Mouse (Mus musculus) heart, adult 9 months (tissue): ENCODE measurements around the gene Nell2.
A peak's percentile ranks its signal among the peaks of the same experiment; 100 is the strongest.
"Not testable (repeated sequence)": the region's sequence is repeated elsewhere in the genome, so short reads cannot be mapped to it uniquely, and the experiment has no call there.

Experiments
- DNase-seq, 2 experiments: peaks; one replicate each; pipeline ENCODE4 v3.0.0; 2022; ENCODE audit warnings: low spot score in 2 of 2

Nell2 gene

GRCm38 (mm10) chr15:95527948-95528861, at the start of gene Nell2:
Gene Nell2, minus strand, starts transcription at chr15:95528559.
- DNase-seq, result no peak

GRCm38 (mm10) chr15:95574661-95575060, 46.3 kb upstream of the Nell2 start:
- DNase-seq, result peak in 1 of 2 experiments; percentile 12

GRCm38 (mm10) chr15:95569606-95570005, 41.2 kb upstream of the Nell2 start:
- DNase-seq, result no peak

- DNase-seq, result no peak
These were observed 36.8 kb upstream of the Nell2 start for GRCm38 (mm10) chr15:95565160-95565559.

GRCm38 (mm10) chr15:95561303-95561702, 32.9 kb upstream of the Nell2 start:
- DNase-seq, result no peak

GRCm38 (mm10) chr15:95550011-95550410, 21.7 kb upstream of the Nell2 start:
- no peak for DNase-seq

- no peak for DNase-seq
These were observed 14.3 kb upstream of the Nell2 start for GRCm38 (mm10) chr15:95542632-95543031.

- DNase-seq, result no peak
These were observed 8.4 kb upstream of the Nell2 start for GRCm38 (mm10) chr15:95536724-95537123.

- DNase-seq, result no peak
These were observed 7.9 kb upstream of the Nell2 start for GRCm38 (mm10) chr15:95536230-95536629.

- no peak for DNase-seq
These were observed 6.3 kb upstream of the Nell2 start for GRCm38 (mm10) chr15:95534644-95535043.

GRCm38 (mm10) chr15:95527461-95527947, 855 bp downstream of the Nell2 start:
- no peak for DNase-seq

GRCm38 (mm10) chr15:95526626-95527411, 1.5 kb downstream of the Nell2 start:
- no peak for DNase-seq

- DNase-seq, result no peak
These were observed 2.4 kb downstream of the Nell2 start for GRCm38 (mm10) chr15:95525997-95526396.

- no peak for DNase-seq
These were observed 10.2 kb downstream of the Nell2 start for GRCm38 (mm10) chr15:95518204-95518603.

- DNase-seq, result not testable (repeated sequence)
These were observed 15.1 kb downstream of the Nell2 start for GRCm38 (mm10) chr15:95513306-95513705.

- DNase-seq, result no peak
These were observed 32.7 kb downstream of the Nell2 start for GRCm38 (mm10) chr15:95495666-95496065.

GRCm38 (mm10) chr15:95495193-95495592, 33.2 kb downstream of the Nell2 start:
- DNase-seq, result no peak

- no peak for DNase-seq
These were observed 36.2 kb downstream of the Nell2 start for GRCm38 (mm10) chr15:95492201-95492600.

- no peak for DNase-seq
These were observed 39.2 kb downstream of the Nell2 start for GRCm38 (mm10) chr15:95489174-95489573.

- no peak for DNase-seq
These were observed 40.4 kb downstream of the Nell2 start for GRCm38 (mm10) chr15:95487961-95488360.

GRCm38 (mm10) chr15:95482002-95482401, 46.4 kb downstream of the Nell2 start:
- no peak for DNase-seq

GRCm38 (mm10) chr15:95481585-95481984, 46.8 kb downstream of the Nell2 start:
- no peak for DNase-seq
